Mouse (Mus musculus) heart, embryonic 14.5 days (tissue): ENCODE results near the gene Gm7073. TPM values are rescaled to one million over a fixed set of nuclear protein-coding genes. Genes with fewer than 3 reads are reported as not detected.

Experiments
- ATAC-seq: fragments of 200-750 bp; cut with Nextera tagmentation; 2 replicates; pipeline ENCODE4 v1.8.0; 2017; ENCODE audit warnings: low read depth, moderate TSS enrichment; ENCODE audit not compliant: insufficient number of reproducible peaks, insufficient read depth, low FRiP score
- H3K27ac ChIP-seq, 2 experiments: fragments of 200-500 bp in 1 of 2; fragments of 300-500 bp in 1 of 2; sonication (generic) in 1 of 2; replicated peaks in 1 of 2; 2 replicates each; pipeline ENCODE4 v1.5.1; 2012 to 2014; ENCODE audit warnings: low read depth in 2 of 2, low read length in 2 of 2, control low read depth in 1 of 2, mild to moderate bottlenecking in 1 of 2, mixed read lengths in 1 of 2; ENCODE audit not compliant: control insufficient read depth in 1 of 2, insufficient read depth in 1 of 2
- H3K27me3 ChIP-seq: fragments of 300-500 bp; sonication (generic); 2 replicates; pipeline ENCODE4 v1.6.1; 2014; ENCODE audit warnings: mild to moderate bottlenecking, low read length, control low read depth; ENCODE audit not compliant: control insufficient read depth, insufficient read depth
- H3K36me3 ChIP-seq: fragments of 300-500 bp; sonication (generic); 2 replicates; pipeline ENCODE4 v1.6.1; 2014; ENCODE audit warnings: mild to moderate bottlenecking, control low read depth, low read length, mixed read lengths; ENCODE audit not compliant: control insufficient read depth, insufficient read depth
- H3K4me1 ChIP-seq, 2 experiments: fragments of 200-500 bp in 1 of 2; fragments of 300-500 bp in 1 of 2; sonication (generic) in 1 of 2; 2 replicates each; pipeline ENCODE4 v1.6.1; 2012 to 2014; ENCODE audit warnings: low read length in 2 of 2, control low read depth in 1 of 2, mixed read lengths in 1 of 2; ENCODE audit not compliant: control insufficient read depth in 2 of 2, insufficient read depth in 2 of 2
- H3K4me2 ChIP-seq: fragments of 300-500 bp; sonication (generic); 2 replicates; pipeline ENCODE4 v1.6.1; 2014; ENCODE audit warnings: mild to moderate bottlenecking, low read length
- H3K4me3 ChIP-seq, 2 experiments: fragments of 200-500 bp in 1 of 2; fragments of 300-500 bp in 1 of 2; sonication (generic) in 1 of 2; 2 replicates each; pipeline ENCODE4 v1.5.1; 2012 to 2014; ENCODE audit warnings: low read length in 2 of 2, mild to moderate bottlenecking in 2 of 2, control low read depth in 1 of 2, low read depth in 1 of 2, moderate library complexity in 1 of 2; ENCODE audit not compliant: control insufficient read depth in 1 of 2, insufficient read depth in 1 of 2
- H3K9ac ChIP-seq: fragments of 300-500 bp; sonication (generic); 2 replicates; pipeline ENCODE4 v1.6.1; 2014; ENCODE audit warnings: mild to moderate bottlenecking, low read length
- H3K9me3 ChIP-seq: fragments of 300-500 bp; sonication (generic); 2 replicates; pipeline ENCODE4 v1.6.1; 2016; ENCODE audit warnings: low read length, control low read depth; ENCODE audit not compliant: control insufficient read depth
- WGBS: fragments of 180-500 bp; shearing (Covaris S2); extraction: QIAGEN DNeasy Blood & Tissue Kit; methylation state at CpG from one replicate; pipeline ENCODE4 v1.1.7; 2014; 5-methylcytosine and 5-hydroxymethylcytosine counted together
- polyA plus RNA-seq: library from polyadenylated mRNA; unstranded; fragments of >200 nt; fragmentation: Nextera tagmentation; extraction: Ambion mirVana; gene quantifications from 2 replicates; pipeline ENCODE4 v1.2.1, GENCODE M21; 2014

Gene Gm7073
- polyA plus RNA-seq = not detected in 2 replicates

DNA sequence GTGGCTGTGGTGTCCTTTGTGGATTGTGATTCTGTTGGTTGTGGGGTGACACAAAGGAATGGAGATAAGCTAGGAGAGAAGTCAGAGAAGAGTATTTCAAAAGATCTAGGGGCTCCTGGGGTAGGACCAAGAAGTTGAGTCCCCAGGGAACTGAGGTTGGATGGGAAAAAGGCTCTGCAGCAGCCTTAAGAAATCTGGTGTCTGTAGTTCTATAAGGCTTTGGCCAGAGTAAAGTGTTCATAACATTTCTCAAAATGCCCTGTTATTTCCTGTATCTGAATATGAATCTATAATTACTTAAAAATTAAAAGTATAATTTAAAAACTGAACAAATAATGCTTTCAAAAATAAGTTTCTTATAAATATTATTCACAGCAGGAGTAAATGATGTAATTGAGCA lies at the start of gene Gm7073:
TSS of gene Gm7073 (minus strand) at position 101 of the 400 bp plus-strand sequence.
- ATAC-seq = no peak

GRCm38 (mm10) chrX:60570539-60570938 lies 31.5 kb upstream of the Gm7073 start:
- Histone ChIP-seq H3K27ac (no peak overlapping the region), H3K9me3 (no peaks in the 10 kb centered on the region), H3K4me2 (no peak overlapping the region), H3K36me3 (no peaks in the 10 kb centered on the region), H3K4me1 (no peaks in the 10 kb centered on the region), H3K27me3 (no peaks in the 10 kb centered on the region), H3K4me3 (no peak overlapping the region), H3K9ac (no peak overlapping the region)
- 29% methylated on average over 1 of the region's 1 CpGs for WGBS
- ATAC-seq = no peak

More for the DNA sequence above, at the start of gene Gm7073:
- no peaks in the 10 kb centered on the region for H3K4me1 ChIP-seq
- no peaks in the 10 kb centered on the region for H3K27me3 ChIP-seq
- H3K4me3 ChIP-seq = no peak within 1 kb of the TSS
- H3K27ac ChIP-seq = no peak within 1 kb of the TSS
- H3K4me2 ChIP-seq = no peak within 1 kb of the TSS
- H3K36me3 ChIP-seq = no peaks in the 10 kb centered on the region
- H3K9ac ChIP-seq = no peak within 1 kb of the TSS
- H3K9me3 ChIP-seq = no peaks in the 10 kb centered on the region

DNA sequence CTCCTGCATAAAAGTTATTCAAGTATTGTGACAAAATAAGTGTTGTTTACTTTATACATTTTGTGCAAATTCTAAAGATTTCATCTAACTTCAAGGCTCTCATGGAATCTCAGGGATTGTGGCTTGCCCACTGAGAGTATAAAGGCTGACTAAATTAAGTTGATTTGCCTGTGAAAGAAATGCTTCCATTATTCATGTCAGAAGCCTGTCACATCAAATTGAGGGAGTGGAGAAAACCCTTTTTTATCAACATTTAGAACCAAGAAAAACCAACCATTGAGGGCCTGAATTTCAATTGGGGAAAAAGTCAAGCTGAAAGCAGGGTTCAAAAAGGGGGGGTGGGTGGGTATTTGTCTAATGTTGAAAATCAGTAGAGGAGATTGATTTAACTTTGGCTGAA lies 30.0 kb upstream of the Gm7073 start:
- Histone ChIP-seq H3K4me1 (no peaks in the 10 kb centered on the region), H3K36me3 (no peaks in the 10 kb centered on the region), H3K9me3 (no peaks in the 10 kb centered on the region), H3K4me2 (no peak overlapping the region), H3K27ac (no peak overlapping the region), H3K9ac (no peak overlapping the region), H3K27me3 (no peaks in the 10 kb centered on the region), H3K4me3 (no peak overlapping the region)
- no peak for ATAC-seq

GRCm38 (mm10) chrX:60555242-60555641 lies 16.2 kb upstream of the Gm7073 start:
- H3K9ac ChIP-seq = no peak overlapping the region
- H3K27ac ChIP-seq = no peak overlapping the region
- no peaks in the 10 kb centered on the region for H3K27me3 ChIP-seq
- no peaks in the 10 kb centered on the region for H3K4me1 ChIP-seq
- no peak overlapping the region for H3K4me2 ChIP-seq
- no peak overlapping the region for H3K4me3 ChIP-seq
- no peaks in the 10 kb centered on the region for H3K36me3 ChIP-seq
- H3K9me3 ChIP-seq = no peaks in the 10 kb centered on the region
- WGBS = 40% methylated on average over 4 of the region's 4 CpGs
- no peak for ATAC-seq

- Histone ChIP-seq H3K4me1 (no peaks in the 10 kb centered on the region), H3K4me3 (peak overlapping the region; percentile 51 to 79), H3K4me2 (peak overlapping the region; percentile 71), H3K9ac (peak overlapping the region; percentile 62), H3K36me3 (no peaks in the 10 kb centered on the region), H3K27ac (no peak overlapping the region), H3K27me3 (peaks cover 5% of the 10 kb centered on the region; the same call in 1 of the 2 replicates), H3K9me3 (no peaks in the 10 kb centered on the region)
- 16% methylated on average over 66 of the region's 113 CpGs for WGBS
- ATAC-seq = peak; percentile 73
Observed at GRCm38 (mm10) chrX:60547444-60548304, 8.6 kb upstream of the Gm7073 start.

- Histone ChIP-seq H3K27ac (no peak overlapping the region), H3K9ac (peak overlapping the region; percentile 62; the same call in 1 of the 2 replicates), H3K4me1 (no peaks in the 10 kb centered on the region), H3K27me3 (peaks cover 5% of the 10 kb centered on the region; the same call in 1 of the 2 replicates), H3K9me3 (no peaks in the 10 kb centered on the region), H3K4me2 (peak overlapping the region; percentile 71), H3K4me3 (peak overlapping the region; percentile 51 to 79), H3K36me3 (no peaks in the 10 kb centered on the region)
- WGBS = 17% methylated on average over 16 of the region's 16 CpGs
- ATAC-seq = no peak
Observed at GRCm38 (mm10) chrX:60547098-60547443, 8.0 kb upstream of the Gm7073 start.

GRCm38 (mm10) chrX:60545906-60546305 lies 6.9 kb upstream of the Gm7073 start:
- no peaks in the 10 kb centered on the region for H3K36me3 ChIP-seq
- H3K4me1 ChIP-seq = no peaks in the 10 kb centered on the region
- no peak for ATAC-seq
- WGBS = 43% methylated on average over 3 of the region's 3 CpGs
- no peak overlapping the region for H3K9ac ChIP-seq
- no peak overlapping the region for H3K4me3 ChIP-seq
- peaks cover 5% of the 10 kb centered on the region; the same call in 1 of the 2 replicates for H3K27me3 ChIP-seq
- H3K27ac ChIP-seq = no peak overlapping the region
- no peak overlapping the region for H3K4me2 ChIP-seq
- H3K9me3 ChIP-seq = no peaks in the 10 kb centered on the region
